Mouse (Mus musculus) frontal cortex, adult 2 months (tissue): ENCODE results near the gene Tmem171. TPM values are rescaled to one million over a fixed set of nuclear protein-coding genes. Genes with fewer than 3 reads are reported as not detected.

Experiments used
- DNase-seq, 2 experiments: peaks; one replicate each; pipeline ENCODE4 v3.0.0; 2022; ENCODE audit warnings: low spot score in 1 of 2; ENCODE audit errors: extremely low spot score in 1 of 2
- polyA plus RNA-seq: library from polyadenylated mRNA; depleted of rRNA; stranded (reverse); fragments of >200 nt; gene quantifications from 2 replicates; pipeline ENCODE4 v1.2.3, GENCODE M21; 2012; rRNA removed

Gene Tmem171
- polyA plus RNA-seq, result 0.10 TPM in 1 of 2 replicates, not detected in the other

- DNase-seq, result no peak
Observed at GRCm38 (mm10) chr13:98694773-98695314, at the start of gene Tmem171. Gene Tmem171 (minus strand): TSS chr13:98694834.

GRCm38 (mm10) chr13:98743829-98744228 is 49.2 kb upstream of the Tmem171 start:
- DNase-seq, result no peak

GRCm38 (mm10) chr13:98743214-98743613 is 48.6 kb upstream of the Tmem171 start:
- DNase-seq, result no peak

GRCm38 (mm10) chr13:98738213-98738612 is 43.6 kb upstream of the Tmem171 start:
- no peak for DNase-seq

GRCm38 (mm10) chr13:98733292-98733691 is 38.7 kb upstream of the Tmem171 start:
- DNase-seq, result no peak

DNA sequence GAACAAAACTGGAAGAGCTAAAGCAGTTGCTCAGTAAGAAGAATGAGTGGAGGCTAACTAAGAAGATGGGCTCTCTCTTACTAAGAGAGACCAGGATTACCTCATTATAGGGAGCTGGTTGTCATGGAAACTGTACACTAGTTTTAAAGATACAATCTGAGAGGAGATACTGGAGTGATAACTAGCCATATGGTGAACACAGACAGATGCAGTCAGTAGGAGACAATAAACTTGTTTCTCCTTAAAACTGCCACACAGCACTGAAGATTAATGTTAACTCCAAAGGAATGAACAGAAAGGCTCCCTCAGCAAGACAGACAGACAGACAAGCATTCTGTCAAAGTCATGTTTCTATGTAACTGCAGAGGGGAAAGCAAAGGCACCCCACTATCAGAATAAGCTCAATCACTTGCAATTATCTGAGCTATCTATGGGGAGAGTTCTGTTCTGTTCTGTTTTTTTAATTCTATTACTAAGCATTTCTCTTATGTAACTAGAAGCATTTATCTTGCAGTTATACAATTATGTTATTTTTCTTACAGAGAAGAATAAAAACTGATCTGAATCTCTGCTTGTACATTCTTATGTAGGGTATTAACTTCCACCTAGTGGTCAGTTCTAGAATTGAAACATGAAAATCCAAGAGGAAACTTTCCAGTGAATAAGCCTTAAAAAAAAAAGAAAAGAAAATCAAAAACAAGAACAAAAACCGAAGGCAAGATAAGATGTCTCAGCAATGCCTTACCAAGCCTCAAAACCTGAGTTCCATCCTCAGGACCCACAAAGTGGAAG is 34.8 kb upstream of the Tmem171 start:
- peak in 1 of 2 experiments; percentile 42 for DNase-seq

DNA sequence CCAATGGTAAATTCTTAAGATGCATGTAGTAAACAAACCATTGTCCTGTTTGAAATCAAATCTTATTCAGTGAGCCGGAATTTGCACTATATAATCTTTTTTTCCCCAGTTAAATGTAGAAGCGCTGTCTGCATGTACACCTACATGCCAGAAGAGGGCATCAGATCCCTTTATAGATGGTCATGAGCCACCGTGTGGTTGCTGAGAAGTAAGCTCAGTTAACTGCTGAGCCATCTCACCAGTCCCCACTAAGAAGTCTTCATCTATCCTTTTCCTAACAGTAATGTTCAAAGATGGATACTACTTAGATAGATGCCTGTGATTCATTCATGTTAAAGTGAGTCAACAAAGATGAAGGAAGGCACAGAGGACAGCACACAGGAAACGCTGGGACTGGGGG is 31.9 kb upstream of the Tmem171 start:
- peak in 1 of 2 experiments; percentile 57 for DNase-seq

- DNase-seq, result no peak
Observed at GRCm38 (mm10) chr13:98723430-98723829, 28.8 kb upstream of the Tmem171 start.

- no peak for DNase-seq
Observed at GRCm38 (mm10) chr13:98722296-98722695, 27.7 kb upstream of the Tmem171 start.

DNA sequence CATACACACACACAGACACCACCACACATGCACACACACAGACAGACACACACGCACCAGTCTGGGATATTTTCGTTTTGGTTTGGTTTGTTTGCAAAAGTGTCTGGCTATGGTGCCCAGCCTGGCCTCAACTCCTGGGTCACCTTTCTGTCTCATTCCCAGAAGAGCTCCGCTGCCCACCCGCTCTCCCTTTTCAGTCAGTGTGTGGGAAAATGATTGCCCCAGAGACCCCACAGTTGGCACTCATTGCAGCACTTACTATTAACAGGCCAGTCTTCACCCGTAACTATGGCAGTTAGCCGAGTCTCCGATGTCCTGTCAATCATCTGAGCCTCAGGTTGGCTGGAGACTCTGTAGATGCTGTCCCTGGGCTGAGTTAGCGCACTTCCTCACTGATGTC is 21.5 kb upstream of the Tmem171 start:
- no peak for DNase-seq

GRCm38 (mm10) chr13:98715443-98715990 is 20.9 kb upstream of the Tmem171 start:
- DNase-seq, result no peak

GRCm38 (mm10) chr13:98710655-98711054 is 16.0 kb upstream of the Tmem171 start:
- no peak for DNase-seq

DNA sequence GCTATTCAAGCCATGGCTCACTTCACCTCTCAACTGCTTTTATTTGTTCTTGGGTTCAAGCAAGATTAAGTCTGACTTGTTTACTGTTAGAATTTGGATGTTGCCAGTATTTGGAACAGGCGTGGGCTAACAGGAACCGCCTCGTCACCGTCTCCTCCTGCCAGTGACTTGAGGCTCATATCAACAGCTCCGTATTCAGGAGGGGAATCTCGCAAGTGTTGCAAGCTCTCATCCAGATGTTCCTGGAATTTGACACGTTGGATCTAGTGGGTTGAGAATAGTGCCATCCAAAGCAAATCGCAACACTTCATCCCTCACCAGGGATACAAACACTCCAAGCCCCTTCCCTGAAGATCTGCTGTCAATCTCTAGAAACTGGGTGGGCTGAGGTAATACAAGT is 15.6 kb upstream of the Tmem171 start:
- no peak for DNase-seq

DNA sequence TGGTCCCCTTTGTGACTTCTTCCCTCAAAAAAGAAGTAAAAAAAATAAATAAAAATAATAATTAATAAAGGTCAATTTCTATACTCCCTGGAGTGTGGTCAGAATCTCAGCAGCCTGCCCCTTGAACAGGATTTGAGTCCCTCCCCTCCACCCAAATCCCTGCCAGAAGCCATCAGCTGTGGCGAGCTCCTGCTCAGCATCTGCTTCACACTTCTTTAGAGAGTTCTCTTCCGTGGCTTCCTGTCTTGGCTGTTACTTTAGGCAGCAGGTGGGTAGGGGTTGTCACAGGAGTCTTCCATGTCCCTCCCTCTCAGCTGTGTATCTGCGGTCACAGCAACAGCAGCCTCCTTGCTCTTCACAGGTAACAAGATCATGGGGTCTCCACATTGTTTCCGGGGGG is 10.9 kb upstream of the Tmem171 start:
- DNase-seq, result no peak

DNA sequence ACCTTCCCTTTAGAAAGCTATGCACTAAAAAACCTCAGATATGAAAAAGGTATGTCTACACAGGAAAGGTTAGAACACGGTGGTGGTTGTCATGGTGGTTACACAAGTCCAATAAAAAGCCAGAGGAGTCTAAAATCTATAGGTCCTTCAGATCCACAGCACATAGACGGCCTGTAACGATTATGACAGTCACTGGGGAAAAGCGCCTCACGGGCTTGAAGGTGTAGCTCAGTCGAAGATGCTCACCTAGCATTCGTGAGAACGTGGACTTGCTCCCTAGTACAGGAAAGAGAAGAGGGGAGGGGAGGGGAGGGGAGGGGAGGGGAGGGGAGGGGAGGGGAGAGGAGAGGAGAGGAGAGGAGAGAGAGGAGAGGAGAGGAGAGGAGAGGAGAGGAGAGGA is 9.2 kb upstream of the Tmem171 start:
- DNase-seq, result no peak

GRCm38 (mm10) chr13:98702361-98702760 is 7.7 kb upstream of the Tmem171 start:
- DNase-seq, result no peak

GRCm38 (mm10) chr13:98701309-98701675 is 6.7 kb upstream of the Tmem171 start:
- no peak for DNase-seq

DNA sequence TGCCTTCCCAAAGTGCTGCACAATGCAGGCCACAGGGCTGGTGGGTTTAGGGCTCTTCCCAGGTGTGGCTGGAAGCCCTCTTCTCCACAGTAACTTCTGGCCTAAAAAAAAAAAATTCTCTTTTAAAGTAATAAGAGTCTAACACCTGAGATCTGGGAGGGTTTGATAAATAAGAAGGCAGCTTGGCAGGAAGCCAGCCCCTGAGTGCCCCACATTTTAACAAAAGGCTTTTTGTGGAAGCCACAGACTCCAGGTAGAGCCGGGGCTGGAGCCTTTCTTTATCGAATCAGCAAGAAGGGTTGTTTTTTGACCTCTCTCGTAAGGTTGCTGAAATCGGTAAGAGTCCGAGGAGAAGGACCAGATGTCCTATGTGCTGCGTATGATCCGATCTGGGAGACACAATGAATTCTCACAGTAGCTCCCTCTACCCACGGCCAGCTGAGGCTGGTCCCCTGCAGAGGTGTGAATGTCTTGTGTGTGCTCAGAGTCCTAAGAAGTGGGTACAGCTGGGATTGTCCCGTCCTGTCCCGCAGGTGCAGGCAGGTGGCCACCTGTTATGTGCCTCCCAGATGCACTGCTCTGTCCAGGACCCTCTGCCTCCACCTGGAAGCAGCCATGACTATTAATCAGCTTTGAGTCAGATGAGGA is 6.2 kb upstream of the Tmem171 start:
- no peak for DNase-seq

- no peak for DNase-seq
Observed at GRCm38 (mm10) chr13:98699982-98700540, 5.4 kb upstream of the Tmem171 start.

DNA sequence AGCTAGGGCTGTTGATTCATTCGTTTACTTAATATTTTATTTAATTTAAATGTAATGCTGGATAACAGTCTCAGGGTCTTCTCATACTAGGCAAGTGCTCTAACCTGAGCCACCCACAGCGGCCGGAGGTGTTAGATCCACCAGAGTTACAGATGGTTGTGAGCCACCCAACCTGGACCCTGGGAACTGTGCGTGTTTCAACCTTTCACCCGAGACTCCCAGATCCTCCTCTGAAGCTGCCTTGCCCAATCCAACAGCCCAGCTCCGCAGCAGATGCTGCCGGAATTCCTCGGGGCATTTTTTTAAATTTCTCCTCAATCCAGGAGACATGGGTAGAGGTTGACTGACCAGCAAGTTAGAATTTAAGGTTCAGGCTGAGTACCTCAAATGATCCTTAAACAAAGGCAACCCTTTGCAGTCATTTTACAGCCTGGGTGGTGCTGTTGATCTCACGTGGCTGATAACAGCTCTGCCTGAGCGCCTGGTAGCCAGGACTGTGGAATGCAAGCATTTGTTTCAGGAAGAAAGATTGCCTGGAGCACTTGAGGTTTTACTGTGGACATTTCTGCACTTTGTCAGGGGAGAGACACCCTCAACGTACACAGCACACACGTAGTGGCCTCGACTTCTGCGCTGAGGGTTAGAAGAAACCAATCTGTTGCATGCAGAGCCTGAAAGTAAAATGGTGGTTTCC is 4.6 kb upstream of the Tmem171 start:
- no peak for DNase-seq

DNA sequence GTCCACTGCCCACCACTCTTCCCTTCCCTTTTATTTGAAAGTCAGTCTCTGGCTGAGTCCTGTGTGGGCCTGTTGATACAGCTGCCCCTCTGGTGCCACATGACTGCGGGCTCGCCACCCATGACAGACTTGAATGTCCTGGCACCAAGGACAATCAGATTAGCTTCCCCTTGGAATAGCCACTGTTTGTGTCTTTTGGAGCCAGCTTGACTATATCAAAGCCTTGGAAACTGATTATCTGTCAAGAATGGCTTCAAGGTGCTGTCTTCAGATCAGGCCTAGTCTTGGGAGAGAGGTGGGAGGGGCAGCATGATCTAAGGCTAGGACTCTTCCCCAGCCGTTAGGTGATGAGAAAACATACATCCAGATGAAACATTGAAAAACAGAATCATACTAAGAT is 2.1 kb upstream of the Tmem171 start:
- no peak for DNase-seq
